Mouse (Mus musculus) E14TG2a.4 (cell line): ENCODE data around the gene Setx.

Source experiments
- H3K27me3 ChIP-seq: 2 replicates; pipeline ENCODE4 v1.6.1; 2014; ENCODE audit warnings: low read length, control low read depth; ENCODE audit not compliant: insufficient read depth
- H3K36me3 ChIP-seq: 2 replicates; pipeline ENCODE4 v1.6.1; 2014; ENCODE audit warnings: low read length, control low read depth; ENCODE audit not compliant: insufficient read depth
- H3K4me1 ChIP-seq: replicated peaks from 2 replicates; pipeline ENCODE4 v1.6.1; 2014; ENCODE audit warnings: low read depth, low read length, control low read depth
- H3K4me3 ChIP-seq: replicated peaks from 2 replicates; pipeline ENCODE4 v1.5.1; 2014; ENCODE audit warnings: mild to moderate bottlenecking, low read length
- H3K9me3 ChIP-seq: 2 replicates; pipeline ENCODE4 v1.6.1; 2014; ENCODE audit warnings: low read length, control low read depth
- CTCF ChIP-seq: conservative IDR thresholded peaks from 2 replicates; pipeline ENCODE4 v1.5.1; 2014; ENCODE audit warnings: low read length
- NANOG ChIP-seq: IDR thresholded peaks from 2 replicates; pipeline ENCODE4 v1.6.1; 2014; ENCODE audit warnings: borderline replicate concordance, low read length, mixed read lengths
- POU5F1 ChIP-seq: IDR thresholded peaks from 2 replicates; pipeline ENCODE4 v1.6.1; 2014; ENCODE audit warnings: low read length, borderline replicate concordance

Setx gene

GRCm38 (mm10) chr2:29222302-29222701, 98.3 kb downstream of the Setx start:
- Histone ChIP-seq H3K4me1 (peaks cover 32% of the 10 kb centered on the region), H3K36me3 (no peaks in the 10 kb centered on the region), H3K9me3 (no peaks in the 10 kb centered on the region), H3K4me3 (no peak overlapping the region), H3K27me3 (0 out of 2 replicates have a peak, but pooled peaks cover 3% of the 10 kb centered on the region)
- TF ChIP-seq POU5F1, result no peak
- no peak for TF ChIP-seq CTCF
- no peak for TF ChIP-seq NANOG

GRCm38 (mm10) chr2:29223591-29224262, 99.7 kb downstream of the Setx start:
- Histone ChIP-seq H3K27me3 (peaks cover 7% of the 10 kb centered on the region), H3K4me3 (peak overlapping the region; percentile 61), H3K9me3 (no peaks in the 10 kb centered on the region), H3K4me1 (peaks cover 31% of the 10 kb centered on the region), H3K36me3 (no peaks in the 10 kb centered on the region)
- TF ChIP-seq POU5F1 (no peak), CTCF (no peak), NANOG (no peak)

GRCm38 (mm10) chr2:29226671-29227070, 102.7 kb downstream of the Setx start:
- H3K27me3 ChIP-seq, result peaks cover 24% of the 10 kb centered on the region
- TF ChIP-seq POU5F1 (no peak), CTCF (no peak), NANOG (no peak)
- H3K4me3 ChIP-seq, result no peak overlapping the region
- no peaks in the 10 kb centered on the region for H3K9me3 ChIP-seq
- H3K4me1 ChIP-seq, result peaks cover 29% of the 10 kb centered on the region
- no peaks in the 10 kb centered on the region for H3K36me3 ChIP-seq

- Histone ChIP-seq H3K36me3 (no peaks in the 10 kb centered on the region), H3K27me3 (peaks cover 43% of the 10 kb centered on the region), H3K4me3 (no peak overlapping the region), H3K9me3 (no peaks in the 10 kb centered on the region), H3K4me1 (no peaks in the 10 kb centered on the region)
- no peak for TF ChIP-seq POU5F1
- no peak for TF ChIP-seq CTCF
- no peak for TF ChIP-seq NANOG
These were observed 106.3 kb downstream of the Setx start for GRCm38 (mm10) chr2:29230191-29230835.
